Mouse (Mus musculus) stomach, postnatal 0 days (tissue): Measurements from ENCODE around the gene Stk16.

Experiments used
- CTCF ChIP-seq: IDR thresholded peaks from 2 replicates; pipeline ENCODE4 v1.5.1; 2016; ENCODE audit warnings: antibody characterized with exemption, low read depth, mild to moderate bottlenecking, moderate library complexity
- EP300 ChIP-seq: optimal IDR thresholded peaks from 2 replicates; pipeline ENCODE3; 2016; ENCODE audit warnings: antibody characterized with exemption

DNA sequence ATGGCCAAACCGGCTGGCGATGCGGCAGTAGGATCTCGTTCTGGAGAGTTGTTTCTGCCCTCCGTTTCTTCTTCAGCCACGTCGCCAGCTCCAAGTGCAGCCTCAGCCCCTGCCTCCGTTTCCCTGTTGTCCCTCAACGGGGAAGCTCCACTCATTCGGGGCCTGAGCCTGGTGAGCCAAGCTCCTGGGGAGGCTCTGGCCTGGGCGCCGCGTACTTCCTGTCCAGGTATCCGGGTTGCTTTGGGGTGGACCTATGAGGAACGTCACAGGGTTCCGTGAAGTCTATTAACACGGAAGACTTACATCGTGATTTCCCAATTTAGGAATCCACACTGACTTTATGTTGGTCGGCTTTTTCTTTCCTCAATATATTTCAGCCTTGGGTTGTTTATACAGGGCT lies 18.2 kb upstream of the Stk16 start:
- no peak for TF ChIP-seq EP300
- TF ChIP-seq CTCF: no peak
